8 mouse cellular contexts compared by ENCODE assay signal in genomic region chr2:66409740-66410290, GRCm38 (mm10). TPM values are rescaled to one million over a fixed set of nuclear protein-coding genes. Genes with fewer than 3 reads are reported as not detected.
DNase-seq lines count a peak whose midpoint lies in the region; ATAC-seq and TF ChIP-seq lines count a peak whose summit lies in the region.

No protein-coding gene starts in this region.

- TF ChIP-seq POLR2A in lung, adult 2 months (IDR thresholded peaks at IDR 0.05; ENCODE audit: borderline replicate concordance, extremely low read depth, low read depth, low read length): no peak

- no peaks in the 10 kb centered on the region for H3K9me3 ChIP-seq in heart, embryonic 15.5 days (replicated peaks)

- no peak for ATAC-seq in heart, embryonic 15.5 days (replicated peaks; ENCODE audit: insufficient number of reproducible peaks, insufficient read depth, low FRiP score, low read depth)

- peaks cover 9% of the 10 kb centered on the region for H3K4me1 ChIP-seq in heart, embryonic 15.5 days (replicated peaks)
- 0 out of 2 replicates have a peak, but pooled peaks cover 3% of the 10 kb centered on the region for H3K4me1 ChIP-seq in lung, adult 2 months (ENCODE audit: control insufficient read depth, insufficient read depth, low read length)

- H3K9ac ChIP-seq in heart, embryonic 15.5 days: 0 out of 2 replicates have a peak overlapping the region, but pooled peaks have one; percentile 31

- peak; percentile 1 for DNase-seq in A20 (ENCODE audit: low read depth, low spot score)
- peak; percentile 37 for DNase-seq in Muller cell, postnatal 12 days (ENCODE audit: inconsistent ontology term)
- peak; percentile 48 for DNase-seq in embryo, embryonic 11.5 days (ENCODE audit: low read depth, low spot score)
- peak; percentile 25 to 48 for DNase-seq in kidney, postnatal 4 days
- peak; percentile 20 for DNase-seq in lung, adult 2 months
- DNase-seq in retina, adult 2 months (ENCODE audit: low read depth, low spot score): peak; percentile 33
- DNase-seq in ovary, postnatal 10 days (ENCODE audit: low spot score): no peak

- H3K27ac ChIP-seq in heart, embryonic 15.5 days: no peak overlapping the region

- 1% methylated on average over 14 of the region's 14 CpGs for WGBS in heart, embryonic 15.5 days
- 1% methylated on average over 14 of the region's 14 CpGs for WGBS in lung, adult 2 months

- peak; percentile 48; the same call in 1 of the 2 replicates for TF ChIP-seq CTCF in lung, adult 2 months (IDR thresholded peaks at IDR 0.05; ENCODE audit: insufficient read depth, low read length)

- no peaks in the 10 kb centered on the region for H3K36me3 ChIP-seq in heart, embryonic 15.5 days

- peak overlapping the region; percentile 56 for H3K4me3 ChIP-seq in heart, embryonic 15.5 days
- H3K4me3 ChIP-seq in lung, adult 2 months (replicated peaks; ENCODE audit: extremely low read depth, low read depth, low read length): peak overlapping the region; percentile 55

- peak overlapping the region; percentile 90 for H3K4me2 ChIP-seq in heart, embryonic 15.5 days

- peaks cover 21% of the 10 kb centered on the region for H3K27me3 ChIP-seq in heart, embryonic 15.5 days

RNA-seq across cellular contexts. Expression of gene Scn1a, which starts 30.8 kb away (rescaled TPM):
- polyA plus RNA-seq in heart, embryonic 15.5 days (2015; fragmentation: Nextera tagmentation; extraction: Ambion mirVana): 0.10 TPM in 2 replicates
- 0.01 TPM in 1 of 2 replicates, not detected in the other for polyA plus RNA-seq in lung, adult 2 months (2012; rRNA removed)
